Mouse (Mus musculus): Measurements from ENCODE around the gene Prr15l. TPM values are rescaled to one million over a fixed set of nuclear protein-coding genes. Genes with fewer than 3 reads are reported as not detected.

Gene Prr15l
- polyA plus RNA-seq, 1 experiment from 2014 or later: 2.3 TPM

- peaks cover 43% of the 10 kb centered on the region for H3K4me1 ChIP-seq
- peaks cover 85% of the 10 kb centered on the region for H3K27me3 ChIP-seq (replicated peaks; ENCODE audit: low read depth, poor library complexity, severe bottlenecking)
- no peak overlapping the region for H3K4me3 ChIP-seq
- no peaks in the 10 kb centered on the region for H3K9me3 ChIP-seq
- WGBS: 54% methylated on average over 3 of the region's 3 CpGs
- H3K27ac ChIP-seq (replicated peaks): no peak overlapping the region; the same call in 1 of the 2 replicates
- no peak for DNase-seq (ENCODE audit: low spot score)
- H3K36me3 ChIP-seq (replicated peaks): no peaks in the 10 kb centered on the region
Measured at GRCm38 (mm10) chr11:96986463-96986862, 58.6 kb downstream of the Prr15l start.

Other genes with a start within 250 kb of the Prr15l start
- gene Snx11, start 150.5 kb upstream of the Prr15l start, polyA plus RNA-seq (2016; fragmentation: Nextera tagmentation; extraction: Ambion mirVana): 22.4 and 25.5 TPM in 2 replicates
- gene Cbx1, start 139.0 kb upstream of the Prr15l start, polyA plus RNA-seq (2016; fragmentation: Nextera tagmentation; extraction: Ambion mirVana): 201 and 213 TPM in 2 replicates
- 65.4 and 69.9 TPM in 2 replicates for gene Nfe2l1, start 98.1 kb upstream of the Prr15l start, polyA plus RNA-seq (2016; fragmentation: Nextera tagmentation; extraction: Ambion mirVana)
- gene Copz2, start 78.2 kb upstream of the Prr15l start, polyA plus RNA-seq (2016; fragmentation: Nextera tagmentation; extraction: Ambion mirVana): 36.2 and 37.4 TPM in 2 replicates
- 90.1 and 99.9 TPM in 2 replicates for gene Cdk5rap3, start 11.6 kb upstream of the Prr15l start, polyA plus RNA-seq (2016; fragmentation: Nextera tagmentation; extraction: Ambion mirVana)
- gene Pnpo, start 15.9 kb downstream of the Prr15l start, polyA plus RNA-seq (2016; fragmentation: Nextera tagmentation; extraction: Ambion mirVana): 32.0 and 34.5 TPM in 2 replicates
- gene Sp2, start 54.9 kb downstream of the Prr15l start, polyA plus RNA-seq (2016; fragmentation: Nextera tagmentation; extraction: Ambion mirVana): 27.9 and 30.3 TPM in 2 replicates
- gene Sp6, start 85.3 kb downstream of the Prr15l start, polyA plus RNA-seq (2016; fragmentation: Nextera tagmentation; extraction: Ambion mirVana): 4.4 and 7.4 TPM in 2 replicates
- gene Scrn2, start 101.8 kb downstream of the Prr15l start, polyA plus RNA-seq (2016; fragmentation: Nextera tagmentation; extraction: Ambion mirVana): 43.5 and 43.8 TPM in 2 replicates
- 1.2 TPM in 2 replicates for gene Lrrc46, start 113.3 kb downstream of the Prr15l start, polyA plus RNA-seq (2016; fragmentation: Nextera tagmentation; extraction: Ambion mirVana)
- 86.6 and 89.9 TPM in 2 replicates for gene Mrpl10, start 113.5 kb downstream of the Prr15l start, polyA plus RNA-seq (2016; fragmentation: Nextera tagmentation; extraction: Ambion mirVana)
- 9.7 and 10.0 TPM in 2 replicates for gene Osbpl7, start 122.5 kb downstream of the Prr15l start, polyA plus RNA-seq (2016; fragmentation: Nextera tagmentation; extraction: Ambion mirVana)
- gene Tbx21, start 187.2 kb downstream of the Prr15l start, polyA plus RNA-seq (2016; fragmentation: Nextera tagmentation; extraction: Ambion mirVana): 0.11 and 0.17 TPM in 2 replicates
- 4.7 and 5.1 TPM in 2 replicates for gene Tbkbp1, start 223.4 kb downstream of the Prr15l start, polyA plus RNA-seq (2016; fragmentation: Nextera tagmentation; extraction: Ambion mirVana)